Mouse (Mus musculus): ENCODE results near the gene Duoxa2. TPM values are rescaled to one million over a fixed set of nuclear protein-coding genes. Genes with fewer than 3 reads are reported as not detected.
"Not testable (repeated sequence)": the region's sequence is repeated elsewhere in the genome, so short reads cannot be mapped to it uniquely, and the experiment has no call there.

Gene Duoxa2
- polyA plus RNA-seq, 1 experiment from 2014 or later, result not detected

GRCm38 (mm10) chr2:122324586-122324985 is 25.9 kb downstream of the Duoxa2 start:
- H3K27me3 ChIP-seq (ENCODE audit: insufficient read depth, low read length), result no peaks in the 10 kb centered on the region
- no peak for ATAC-seq (ENCODE audit: insufficient read depth)
- H3K9me3 ChIP-seq (ENCODE audit: low read depth, low read length), result no peaks in the 10 kb centered on the region
- DNase-seq, result no peak
- H3K4me2 ChIP-seq, result no peak overlapping the region
- 78% methylated on average over 3 of the region's 3 CpGs for WGBS
- TF ChIP-seq CTCF (IDR thresholded peaks at IDR 0.05; ENCODE audit: low read depth), result no peak
- H3K9ac ChIP-seq, result no peak overlapping the region
- no peak overlapping the region for H3K4me3 ChIP-seq (ENCODE audit: low read depth, low read length)
- no peak overlapping the region for H3K27ac ChIP-seq (ENCODE audit: low read depth)
- H3K4me1 ChIP-seq (ENCODE audit: insufficient read depth), result no peaks in the 10 kb centered on the region
- no peaks in the 10 kb centered on the region for H3K36me3 ChIP-seq (ENCODE audit: insufficient read depth)

- Histone ChIP-seq H3K4me1 (ENCODE audit: insufficient read depth) (no peaks in the 10 kb centered on the region), H3K27me3 (ENCODE audit: insufficient read depth, low read length) (no peaks in the 10 kb centered on the region), H3K9ac (no peak overlapping the region), H3K36me3 (ENCODE audit: insufficient read depth) (no peaks in the 10 kb centered on the region), H3K4me2 (no peak overlapping the region), H3K4me3 (ENCODE audit: low read depth, low read length) (no peak overlapping the region), H3K27ac (ENCODE audit: low read depth) (no peak overlapping the region), H3K9me3 (ENCODE audit: low read depth, low read length) (no peaks in the 10 kb centered on the region)
- 42% methylated on average over 2 of the region's 2 CpGs for WGBS
- no peak for ATAC-seq (ENCODE audit: insufficient read depth)
- no peak for DNase-seq
- no peak for TF ChIP-seq CTCF (IDR thresholded peaks at IDR 0.05; ENCODE audit: low read depth)
These were observed 26.7 kb downstream of the Duoxa2 start for GRCm38 (mm10) chr2:122325361-122325760.

- 45% methylated on average over 3 of the region's 3 CpGs for WGBS
- no peaks in the 10 kb centered on the region for H3K9me3 ChIP-seq (ENCODE audit: low read depth, low read length)
- no peaks in the 10 kb centered on the region for H3K36me3 ChIP-seq (ENCODE audit: insufficient read depth)
- DNase-seq, result no peak
- H3K27ac ChIP-seq (ENCODE audit: low read depth), result no peak overlapping the region
- no peak overlapping the region for H3K9ac ChIP-seq
- TF ChIP-seq CTCF (IDR thresholded peaks at IDR 0.05; ENCODE audit: low read depth), result no peak
- H3K4me2 ChIP-seq, result no peak overlapping the region
- H3K4me3 ChIP-seq (ENCODE audit: low read depth, low read length), result no peak overlapping the region
- H3K27me3 ChIP-seq (ENCODE audit: insufficient read depth, low read length), result no peaks in the 10 kb centered on the region
- H3K4me1 ChIP-seq (ENCODE audit: insufficient read depth), result no peaks in the 10 kb centered on the region
- ATAC-seq (ENCODE audit: insufficient read depth), result no peak
These were observed 29.3 kb downstream of the Duoxa2 start for GRCm38 (mm10) chr2:122327986-122328385.

GRCm38 (mm10) chr2:122330317-122330716 is 31.6 kb downstream of the Duoxa2 start:
- H3K36me3 ChIP-seq (ENCODE audit: insufficient read depth); H3K27ac ChIP-seq (ENCODE audit: low read depth); DNase-seq; ATAC-seq (ENCODE audit: insufficient read depth); H3K9me3 ChIP-seq (ENCODE audit: low read depth, low read length); H3K4me2 ChIP-seq; H3K4me3 ChIP-seq (ENCODE audit: low read depth, low read length); H3K9ac ChIP-seq; H3K4me1 ChIP-seq (ENCODE audit: insufficient read depth); H3K27me3 ChIP-seq (ENCODE audit: insufficient read depth, low read length): not testable (repeated sequence)
- WGBS, result 69% methylated on average over 4 of the region's 6 CpGs

- DNase-seq, result no peak
These were observed 33.5 kb downstream of the Duoxa2 start for GRCm38 (mm10) chr2:122332222-122332621.

GRCm38 (mm10) chr2:122334170-122334569 is 35.5 kb downstream of the Duoxa2 start:
- H3K27ac ChIP-seq (ENCODE audit: low read depth), result no peak overlapping the region
- DNase-seq, result peak; percentile 46
- no peak overlapping the region for H3K4me3 ChIP-seq (ENCODE audit: low read depth, low read length)
- no peaks in the 10 kb centered on the region for H3K4me1 ChIP-seq (ENCODE audit: insufficient read depth)
- no peak overlapping the region for H3K4me2 ChIP-seq
- no peak overlapping the region for H3K9ac ChIP-seq
- no peak for ATAC-seq (ENCODE audit: insufficient read depth)
- no peaks in the 10 kb centered on the region for H3K27me3 ChIP-seq (ENCODE audit: insufficient read depth, low read length)
- no peaks in the 10 kb centered on the region for H3K36me3 ChIP-seq (ENCODE audit: insufficient read depth)
- no peaks in the 10 kb centered on the region for H3K9me3 ChIP-seq (ENCODE audit: low read depth, low read length)
- WGBS, result 60% methylated on average over 3 of the region's 3 CpGs
- TF ChIP-seq CTCF (IDR thresholded peaks at IDR 0.05; ENCODE audit: low read depth), result no peak

More at GRCm38 (mm10) chr2:122332222-122332621, 33.5 kb downstream of the Duoxa2 start:
- ATAC-seq (ENCODE audit: insufficient read depth), result no peak
- no peaks in the 10 kb centered on the region for H3K27me3 ChIP-seq (ENCODE audit: insufficient read depth, low read length)
- 71% methylated on average over 3 of the region's 3 CpGs for WGBS
- H3K9me3 ChIP-seq (ENCODE audit: low read depth, low read length), result no peaks in the 10 kb centered on the region
- H3K9ac ChIP-seq, result no peak overlapping the region
- H3K4me2 ChIP-seq, result no peak overlapping the region
- H3K36me3 ChIP-seq (ENCODE audit: insufficient read depth), result no peaks in the 10 kb centered on the region
- TF ChIP-seq CTCF (IDR thresholded peaks at IDR 0.05; ENCODE audit: low read depth), result no peak
- no peak overlapping the region for H3K4me3 ChIP-seq (ENCODE audit: low read depth, low read length)
- no peak overlapping the region for H3K27ac ChIP-seq (ENCODE audit: low read depth)
- no peaks in the 10 kb centered on the region for H3K4me1 ChIP-seq (ENCODE audit: insufficient read depth)

GRCm38 (mm10) chr2:122337291-122337690 is 38.6 kb downstream of the Duoxa2 start:
- ATAC-seq (ENCODE audit: insufficient read depth) (no peak), DNase-seq (no peak)
- H3K36me3 ChIP-seq (ENCODE audit: insufficient read depth), result no peaks in the 10 kb centered on the region
- H3K9ac ChIP-seq, result no peak overlapping the region
- no peaks in the 10 kb centered on the region for H3K27me3 ChIP-seq (ENCODE audit: insufficient read depth, low read length)
- WGBS, result 59% methylated on average over 21 of the region's 21 CpGs
- peak overlapping the region; percentile 16; the same call in 1 of the 2 replicates for H3K4me2 ChIP-seq
- no peaks in the 10 kb centered on the region for H3K9me3 ChIP-seq (ENCODE audit: low read depth, low read length)
- no peak for TF ChIP-seq CTCF (IDR thresholded peaks at IDR 0.05; ENCODE audit: low read depth)
- H3K4me1 ChIP-seq (ENCODE audit: insufficient read depth), result no peaks in the 10 kb centered on the region
- H3K4me3 ChIP-seq (ENCODE audit: low read depth, low read length), result no peak overlapping the region
- H3K27ac ChIP-seq (ENCODE audit: low read depth), result no peak overlapping the region

All from lung, embryonic 14.5 days (tissue).